Mouse (Mus musculus) limb, embryonic 13.5 days (tissue): ENCODE results near the gene Cdk8. TPM values are rescaled to one million over a fixed set of nuclear protein-coding genes. Genes with fewer than 3 reads are reported as not detected.
"Not testable (repeated sequence)": the region's sequence is repeated elsewhere in the genome, so short reads cannot be mapped to it uniquely, and the experiment has no call there.

ENCODE experiments used
- ATAC-seq: fragments of 200-750 bp; cut with Nextera tagmentation; 2 replicates; pipeline ENCODE4 v1.8.0; 2017; ENCODE audit warnings: low read depth, moderate number of reproducible peaks, moderate TSS enrichment; ENCODE audit not compliant: low FRiP score
- H3K27ac ChIP-seq: fragments of 300-500 bp; sonication (generic); 2 replicates; pipeline ENCODE4 v1.5.1; 2015; ENCODE audit warnings: inconsistent platforms, mild to moderate bottlenecking, moderate library complexity
- H3K27me3 ChIP-seq: fragments of 300-500 bp; sonication (generic); 2 replicates; pipeline ENCODE4 v1.6.1; 2015; ENCODE audit warnings: mild to moderate bottlenecking, inconsistent platforms
- H3K36me3 ChIP-seq: fragments of 300-500 bp; sonication (generic); 2 replicates; pipeline ENCODE4 v1.6.1; 2015; ENCODE audit warnings: inconsistent platforms, mild to moderate bottlenecking, moderate library complexity
- H3K4me1 ChIP-seq: fragments of 300-500 bp; sonication (generic); 2 replicates; pipeline ENCODE4 v1.6.1; 2015; ENCODE audit warnings: inconsistent platforms
- H3K4me2 ChIP-seq: fragments of 300-500 bp; sonication (generic); replicated peaks from 2 replicates; pipeline ENCODE4 v1.6.1; 2015; ENCODE audit warnings: inconsistent platforms, mild to moderate bottlenecking, moderate library complexity
- H3K4me3 ChIP-seq: fragments of 300-500 bp; sonication (generic); 2 replicates; pipeline ENCODE4 v1.5.1; 2015; ENCODE audit warnings: moderate library complexity, mild to moderate bottlenecking, inconsistent platforms
- H3K9ac ChIP-seq: fragments of 300-500 bp; sonication (generic); 2 replicates; pipeline ENCODE4 v1.6.1; 2015; ENCODE audit warnings: mild to moderate bottlenecking, inconsistent platforms
- H3K9me3 ChIP-seq: fragments of 300-500 bp; sonication (generic); 2 replicates; pipeline ENCODE4 v1.6.1; 2016; ENCODE audit warnings: inconsistent platforms
- WGBS: fragments of 180-500 bp; shearing (Covaris S2); methylation state at CpG from one replicate; pipeline ENCODE4 v1.1.7; 2015; 5-methylcytosine and 5-hydroxymethylcytosine counted together
- polyA plus RNA-seq: library from polyadenylated mRNA; unstranded; fragments of >200 nt; fragmentation: Nextera tagmentation; extraction: Ambion mirVana; gene quantifications from 2 replicates; pipeline ENCODE4 v1.2.1, GENCODE M21; 2015

The Cdk8 gene
- 21.0 and 21.5 TPM in 2 replicates for polyA plus RNA-seq

DNA sequence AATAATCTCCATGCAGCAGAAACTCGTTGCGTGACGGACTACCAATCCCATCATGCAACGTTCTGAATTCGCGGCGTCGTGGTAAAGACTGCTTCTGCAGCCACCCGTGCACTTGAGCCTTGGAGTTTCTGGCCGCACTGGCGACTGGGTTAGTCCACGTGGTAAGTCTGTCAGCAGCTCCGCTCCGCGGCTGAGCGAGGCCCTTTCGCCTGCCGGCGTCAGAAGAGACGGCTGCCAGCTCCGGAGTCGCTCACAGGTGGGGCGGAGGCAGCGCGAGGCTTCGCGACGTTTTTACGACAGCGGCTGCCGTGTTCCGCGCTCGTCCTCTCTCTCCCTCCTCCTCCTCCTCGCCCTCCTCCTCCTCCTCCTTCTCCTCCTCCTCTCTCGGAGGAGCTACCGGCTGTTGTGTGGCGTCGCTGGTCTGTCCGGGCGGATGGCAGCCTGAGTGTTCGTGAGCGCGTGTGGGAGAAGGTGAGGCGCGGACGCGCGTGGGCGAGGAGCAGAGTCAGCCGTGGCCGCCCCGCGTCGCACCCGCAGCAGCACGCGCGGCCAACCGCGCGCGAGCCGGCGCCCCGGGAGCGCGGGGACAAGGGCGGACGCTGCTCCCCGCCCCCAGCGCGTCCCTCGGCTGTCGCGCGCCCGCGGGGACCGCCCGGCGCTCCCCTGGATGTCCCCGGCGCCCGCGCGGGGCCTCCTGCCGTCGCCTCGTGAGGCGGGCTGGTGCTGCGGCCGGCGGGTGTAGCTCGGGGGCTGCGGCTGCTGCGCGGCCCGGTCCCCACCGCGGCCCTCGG, at the start of gene Cdk8:
Gene Cdk8 (plus strand): TSS at position 367 of the 791 bp plus-strand sequence.
- peak within 1 kb of the TSS; percentile 88 for H3K4me2 ChIP-seq
- peak within 1 kb of the TSS; percentile 91 for H3K4me3 ChIP-seq
- H3K36me3 ChIP-seq: no peaks in the 10 kb centered on the region; the same call in 1 of the 2 replicates
- 0% methylated on average over 95 of the region's 102 CpGs for WGBS
- peak; percentile 93 for ATAC-seq
- H3K27me3 ChIP-seq: no peaks in the 10 kb centered on the region
- peak within 1 kb of the TSS; percentile 91 for H3K9ac ChIP-seq
- H3K4me1 ChIP-seq: peaks cover 13% of the 10 kb centered on the region
- peak within 1 kb of the TSS; percentile 95 for H3K27ac ChIP-seq
- no peaks in the 10 kb centered on the region for H3K9me3 ChIP-seq

DNA sequence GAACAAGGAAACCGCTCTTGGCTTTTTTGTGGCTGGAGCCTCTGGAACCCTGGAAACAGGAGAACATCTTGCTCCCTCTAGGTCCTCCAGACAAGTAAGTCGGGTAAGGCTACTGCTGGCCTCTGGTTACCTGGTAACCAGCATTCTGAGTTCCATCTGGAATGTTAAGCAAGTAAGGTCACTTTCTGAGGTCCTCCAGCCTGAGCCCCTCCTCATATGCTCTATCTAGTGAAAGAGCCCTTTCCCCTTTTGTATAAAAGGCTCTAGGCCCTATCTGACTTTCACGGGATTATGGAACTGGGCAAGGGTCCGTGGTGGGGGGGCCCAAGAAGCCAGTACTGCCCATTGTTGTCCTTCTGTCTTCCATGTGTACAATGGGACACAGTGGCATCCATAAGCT, 45.8 kb upstream of the Cdk8 start, which contains the start of gene 1700001J03Rik:
Gene 1700001J03Rik (minus strand): TSS at position 101 of the 400 bp plus-strand sequence.
- not testable (repeated sequence) for H3K9ac ChIP-seq, H3K36me3 ChIP-seq, H3K9me3 ChIP-seq, ATAC-seq, H3K27ac ChIP-seq, H3K4me2 ChIP-seq, H3K4me1 ChIP-seq, H3K27me3 ChIP-seq, H3K4me3 ChIP-seq
- WGBS: 82% methylated on average over 4 of the region's 4 CpGs

DNA sequence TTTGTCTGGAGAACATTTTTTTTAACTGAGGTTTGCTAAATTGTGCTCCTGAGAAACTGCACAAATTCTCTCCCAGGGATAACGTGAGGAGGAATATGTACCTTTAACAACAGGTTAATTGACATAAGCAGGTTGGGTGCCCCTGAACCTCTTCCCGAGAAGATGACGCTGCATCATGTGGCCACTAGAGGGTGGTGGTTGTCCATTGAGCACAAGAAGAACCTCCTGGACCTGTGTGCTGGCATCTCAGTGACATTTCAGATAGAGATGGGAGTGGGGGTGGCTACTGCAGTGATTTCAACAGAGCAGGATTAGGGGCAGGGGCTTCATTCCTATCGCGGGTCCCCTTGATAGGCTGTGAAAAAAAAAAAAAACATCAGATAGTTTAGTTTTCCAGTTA, 43.6 kb upstream of the Cdk8 start:
- H3K9me3 ChIP-seq, H3K27ac ChIP-seq, H3K4me2 ChIP-seq, H3K9ac ChIP-seq, H3K36me3 ChIP-seq, H3K27me3 ChIP-seq, H3K4me1 ChIP-seq, ATAC-seq, H3K4me3 ChIP-seq: not testable (repeated sequence)
- WGBS: 28% methylated on average over 5 of the region's 5 CpGs

DNA sequence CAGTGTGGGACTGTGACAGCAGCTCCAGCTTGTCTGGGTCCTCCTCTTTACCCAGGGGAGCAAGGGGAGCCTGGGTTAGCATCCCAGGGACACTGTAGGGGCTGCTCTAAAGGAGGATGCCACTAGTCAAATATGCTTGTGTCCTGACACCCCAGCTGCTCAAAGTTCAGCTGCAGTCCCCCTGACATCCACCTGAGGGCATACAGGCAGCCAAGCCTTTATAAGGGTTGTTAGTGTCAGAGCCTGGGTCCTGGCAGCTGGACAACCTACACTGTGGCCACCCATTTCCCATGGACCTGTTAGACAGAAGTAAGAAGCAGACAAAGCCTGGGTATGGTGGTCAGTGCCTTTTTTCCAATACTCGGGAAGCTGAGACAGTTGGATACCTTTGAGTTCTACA, 42.9 kb upstream of the Cdk8 start:
- Histone ChIP-seq H3K27me3 (no peaks in the 10 kb centered on the region), H3K36me3 (no peaks in the 10 kb centered on the region), H3K4me2 (no peak overlapping the region), H3K4me1 (no peaks in the 10 kb centered on the region), H3K9ac (no peak overlapping the region), H3K4me3 (no peak overlapping the region), H3K9me3 (no peaks in the 10 kb centered on the region; the same call in 1 of the 2 replicates), H3K27ac (no peak overlapping the region)
- no peak for ATAC-seq
- 82% methylated on average over 1 of the region's 1 CpGs for WGBS

DNA sequence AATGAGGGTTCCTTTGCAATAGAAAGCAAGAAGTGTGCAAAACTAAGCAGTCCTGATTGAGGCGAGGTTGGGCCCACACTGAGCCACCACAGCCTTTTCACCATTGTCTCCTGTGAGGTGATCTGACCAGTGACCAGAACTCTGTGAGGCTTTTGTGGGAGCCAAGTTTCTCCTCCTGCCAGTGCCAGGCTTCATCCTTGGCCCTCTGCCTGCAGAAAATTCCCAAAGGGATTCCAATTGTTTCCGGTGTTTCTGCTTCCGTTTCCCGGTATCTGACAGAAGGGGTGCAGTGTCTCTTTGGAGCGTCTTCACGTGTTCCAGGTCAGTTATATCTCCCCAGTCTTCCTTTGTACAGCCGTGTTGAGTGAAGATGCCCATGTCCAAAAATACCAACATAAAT, 42.3 kb upstream of the Cdk8 start:
- no peak overlapping the region for H3K9ac ChIP-seq
- ATAC-seq: no peak
- no peaks in the 10 kb centered on the region for H3K4me1 ChIP-seq
- no peak overlapping the region for H3K27ac ChIP-seq
- H3K27me3 ChIP-seq: no peaks in the 10 kb centered on the region
- H3K4me3 ChIP-seq: no peak overlapping the region
- H3K36me3 ChIP-seq: no peaks in the 10 kb centered on the region
- no peaks in the 10 kb centered on the region; the same call in 1 of the 2 replicates for H3K9me3 ChIP-seq
- 87% methylated on average over 7 of the region's 7 CpGs for WGBS
- no peak overlapping the region for H3K4me2 ChIP-seq

DNA sequence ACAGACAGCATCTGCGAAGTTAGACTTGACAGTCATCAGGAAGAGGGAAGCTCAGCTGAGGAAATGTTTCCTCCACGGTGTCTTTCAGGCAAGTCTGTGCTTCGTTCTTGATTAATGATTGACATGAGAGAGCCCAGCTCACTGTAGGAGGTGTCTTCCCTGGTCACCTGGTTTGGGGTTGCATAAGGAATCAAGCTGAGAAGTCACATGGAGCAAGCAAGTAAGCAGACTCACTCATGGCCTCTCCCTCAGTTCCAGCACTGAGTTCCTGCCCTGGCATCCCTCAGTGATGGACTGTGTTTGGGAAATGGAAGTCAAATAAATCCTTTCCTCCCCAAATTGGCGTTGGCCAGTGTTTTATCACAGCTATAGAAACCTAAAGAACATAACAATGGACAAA, 40.9 kb upstream of the Cdk8 start:
- Histone ChIP-seq H3K27me3 (no peaks in the 10 kb centered on the region), H3K9me3 (no peaks in the 10 kb centered on the region; the same call in 1 of the 2 replicates), H3K27ac (no peak overlapping the region), H3K4me1 (no peaks in the 10 kb centered on the region), H3K36me3 (no peaks in the 10 kb centered on the region), H3K4me2 (no peak overlapping the region), H3K4me3 (no peak overlapping the region), H3K9ac (no peak overlapping the region)
- no peak for ATAC-seq
- 71% methylated on average over 4 of the region's 4 CpGs for WGBS

DNA sequence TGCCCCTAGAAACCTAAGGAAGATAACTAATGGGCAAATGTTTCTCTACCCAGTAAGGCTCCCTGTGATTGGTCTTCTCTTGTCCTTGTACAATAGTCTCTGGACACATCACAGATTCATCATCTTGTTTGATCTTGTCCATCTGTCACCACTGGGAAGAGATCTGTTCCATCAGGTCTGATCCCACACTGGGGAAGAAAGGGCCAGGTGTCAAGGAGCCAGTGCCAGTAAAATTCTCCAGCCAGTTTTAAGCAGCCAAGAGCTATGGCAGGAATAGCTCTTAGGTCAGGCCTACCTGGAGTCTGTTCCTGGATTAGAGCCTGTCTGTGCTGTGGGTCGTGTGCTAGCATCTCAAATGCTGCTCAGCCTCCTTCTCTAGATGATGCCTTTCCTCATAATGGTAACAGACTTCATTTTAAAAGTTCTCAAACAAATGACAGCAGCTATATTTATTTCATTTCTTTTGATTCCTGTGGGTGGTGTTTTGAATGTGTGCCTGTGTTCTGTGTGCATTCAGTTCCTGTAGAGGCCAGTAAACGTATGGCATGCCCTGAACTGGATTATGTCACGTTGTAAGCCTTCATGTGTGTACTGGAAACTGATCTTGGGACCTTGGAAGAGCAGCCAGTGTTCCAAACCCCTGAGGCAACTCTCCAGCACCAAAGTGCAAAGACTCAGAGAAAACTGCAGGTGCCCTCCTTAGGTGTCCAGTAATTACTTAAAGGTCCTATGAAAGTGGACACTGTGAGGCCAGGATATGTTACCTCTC, 40.3 kb upstream of the Cdk8 start:
- H3K4me2 ChIP-seq: no peak overlapping the region
- H3K4me3 ChIP-seq: no peak overlapping the region
- no peaks in the 10 kb centered on the region for H3K4me1 ChIP-seq
- H3K27ac ChIP-seq: no peak overlapping the region
- no peaks in the 10 kb centered on the region for H3K36me3 ChIP-seq
- no peaks in the 10 kb centered on the region for H3K27me3 ChIP-seq
- no peak for ATAC-seq
- no peaks in the 10 kb centered on the region for H3K9me3 ChIP-seq
- no peak overlapping the region for H3K9ac ChIP-seq
- 56% methylated on average over 3 of the region's 3 CpGs for WGBS

DNA sequence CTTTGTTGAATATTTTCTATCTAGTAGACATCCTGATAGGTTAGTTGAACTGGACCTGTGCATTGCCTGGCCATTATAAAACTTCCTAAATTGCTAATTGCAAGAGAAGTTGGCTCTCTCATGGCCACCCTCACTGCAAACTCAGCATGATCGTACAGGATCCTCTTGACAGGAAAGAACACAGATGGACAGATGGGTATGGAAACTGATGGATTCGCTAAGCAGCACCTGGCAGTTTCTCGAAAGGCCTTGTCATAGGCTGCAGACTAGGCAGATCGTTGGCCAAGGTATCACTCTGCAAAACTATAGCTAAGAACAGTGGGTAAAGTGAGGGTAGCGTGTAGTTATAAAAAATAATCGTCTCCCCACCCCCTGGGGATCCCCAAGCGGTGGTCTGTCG, 37.7 kb upstream of the Cdk8 start:
- Histone ChIP-seq H3K27ac (no peak overlapping the region), H3K36me3 (no peaks in the 10 kb centered on the region), H3K4me1 (no peaks in the 10 kb centered on the region), H3K4me3 (no peak overlapping the region), H3K27me3 (no peaks in the 10 kb centered on the region), H3K9me3 (no peaks in the 10 kb centered on the region), H3K9ac (no peak overlapping the region), H3K4me2 (no peak overlapping the region)
- no peak for ATAC-seq
- WGBS: 81% methylated on average over 8 of the region's 8 CpGs

DNA sequence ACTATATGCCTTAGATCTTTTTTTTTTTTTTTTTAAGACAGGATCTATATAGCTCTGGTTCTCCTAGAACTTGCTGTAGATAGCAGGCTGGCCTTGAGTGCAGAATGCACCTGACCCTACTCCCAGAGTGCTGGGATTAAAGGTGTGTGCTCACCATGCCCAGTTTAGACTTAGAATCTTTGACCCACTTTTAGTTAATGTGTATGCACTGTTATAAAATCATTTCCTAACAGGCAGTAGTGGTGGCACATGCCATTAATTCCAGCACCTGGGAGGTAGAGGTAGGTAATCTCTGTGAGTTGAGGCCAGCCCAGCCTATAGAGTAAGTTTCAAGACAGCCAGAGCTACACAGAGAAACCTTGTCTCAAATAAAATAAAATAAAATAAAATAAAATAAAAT, 32.0 kb upstream of the Cdk8 start:
- H3K27ac ChIP-seq: no peak overlapping the region
- no peak overlapping the region for H3K4me2 ChIP-seq
- H3K36me3 ChIP-seq: peaks cover 26% of the 10 kb centered on the region
- ATAC-seq: no peak
- no peaks in the 10 kb centered on the region for H3K27me3 ChIP-seq
- H3K4me1 ChIP-seq: no peaks in the 10 kb centered on the region
- H3K4me3 ChIP-seq: no peak overlapping the region
- peaks cover 15% of the 10 kb centered on the region for H3K9me3 ChIP-seq
- H3K9ac ChIP-seq: no peak overlapping the region

DNA sequence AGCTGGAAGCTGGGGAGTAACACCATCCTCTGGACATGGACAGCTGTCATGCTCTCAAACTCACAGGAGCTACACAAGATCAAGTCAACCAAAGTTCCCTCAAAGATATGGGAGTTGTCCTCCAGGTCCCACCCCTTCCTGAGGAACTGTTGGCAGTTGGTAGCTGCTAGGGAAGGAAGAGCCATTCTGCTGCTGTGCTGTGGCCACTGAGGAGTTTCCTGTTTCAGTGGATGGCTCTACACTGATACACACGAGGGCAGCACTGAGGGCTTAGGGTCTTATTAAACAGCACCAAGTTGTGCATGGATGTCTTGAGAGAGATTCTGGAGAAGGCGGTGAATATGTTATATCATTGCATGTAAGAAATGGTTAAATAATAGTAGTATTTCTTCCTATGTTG, 31.5 kb upstream of the Cdk8 start:
- no peak overlapping the region for H3K4me2 ChIP-seq
- peaks cover 30% of the 10 kb centered on the region for H3K36me3 ChIP-seq
- no peak for ATAC-seq
- no peaks in the 10 kb centered on the region for H3K27me3 ChIP-seq
- no peaks in the 10 kb centered on the region for H3K4me1 ChIP-seq
- H3K9ac ChIP-seq: no peak overlapping the region
- WGBS: 80% methylated on average over 2 of the region's 2 CpGs
- no peak overlapping the region for H3K4me3 ChIP-seq
- H3K27ac ChIP-seq: no peak overlapping the region
- H3K9me3 ChIP-seq: peaks cover 15% of the 10 kb centered on the region

DNA sequence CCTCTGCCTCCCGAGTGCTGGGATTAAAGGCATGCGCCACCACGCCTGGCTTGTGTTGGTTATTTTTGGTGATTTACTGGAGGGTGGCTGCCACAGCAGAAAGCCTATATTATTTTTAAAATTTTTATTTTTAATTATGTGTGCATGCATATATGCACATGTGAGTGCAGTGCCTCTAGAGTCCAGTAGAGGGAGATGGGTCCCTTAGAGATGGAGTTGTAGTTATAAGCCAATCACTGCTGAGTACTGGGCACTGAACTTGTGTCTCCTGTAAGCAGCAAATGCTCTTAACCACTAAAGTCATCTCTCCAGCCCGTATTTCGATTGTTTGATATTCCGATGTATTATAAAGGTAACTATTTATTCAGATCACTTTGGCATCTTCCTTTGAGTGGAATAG, 30.4 kb upstream of the Cdk8 start:
- Histone ChIP-seq H3K27ac (no peak overlapping the region), H3K9ac (no peak overlapping the region), H3K4me3 (no peak overlapping the region), H3K36me3 (peaks cover 41% of the 10 kb centered on the region), H3K9me3 (peaks cover 15% of the 10 kb centered on the region), H3K4me1 (no peaks in the 10 kb centered on the region), H3K4me2 (no peak overlapping the region), H3K27me3 (no peaks in the 10 kb centered on the region)
- 96% methylated on average over 6 of the region's 6 CpGs for WGBS
- ATAC-seq: no peak

DNA sequence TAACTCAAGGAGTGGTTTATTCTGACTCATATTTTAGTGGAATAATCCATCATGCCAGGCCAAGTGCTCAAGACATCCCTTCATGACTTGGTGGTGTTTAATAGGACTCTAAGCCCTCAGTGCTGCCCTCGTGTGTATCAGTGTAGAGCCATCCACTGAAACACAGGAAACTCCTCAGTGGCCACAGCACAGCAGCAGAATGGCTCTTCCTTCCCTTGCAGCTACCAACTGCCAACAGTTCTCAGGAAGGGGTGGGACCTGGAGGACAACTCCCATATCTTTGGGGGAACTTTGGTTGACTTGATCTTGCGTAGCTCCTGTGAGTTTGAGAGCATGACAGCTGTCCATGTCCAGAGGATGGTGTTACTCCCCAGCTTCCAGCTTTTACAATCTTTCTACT, 27.1 kb upstream of the Cdk8 start:
- no peak overlapping the region for H3K4me3 ChIP-seq
- H3K4me1 ChIP-seq: no peaks in the 10 kb centered on the region
- 86% methylated on average over 2 of the region's 2 CpGs for WGBS
- no peak for ATAC-seq
- H3K27ac ChIP-seq: no peak overlapping the region
- peaks cover 15% of the 10 kb centered on the region for H3K9me3 ChIP-seq
- H3K27me3 ChIP-seq: no peaks in the 10 kb centered on the region
- no peak overlapping the region for H3K9ac ChIP-seq
- H3K36me3 ChIP-seq: peaks cover 74% of the 10 kb centered on the region
- no peak overlapping the region for H3K4me2 ChIP-seq
